Mouse (Mus musculus) heart, postnatal 14 days (tissue): ENCODE data around the gene Cnpy1. TPM values are rescaled to one million over a fixed set of nuclear protein-coding genes. Genes with fewer than 3 reads are reported as not detected.

Experiments used
- DNase-seq, 2 experiments: peaks; one replicate each; pipeline ENCODE4 v3.0.0; 2021 to 2022
- intact Hi-C: fragments of 180-260 bp; cut with DNase I; formaldehyde crosslinking; loops from one replicate; pipeline ENCODE4 v1.15.1; 2025
- total RNA-seq, 2 experiments: library from RNA; stranded (reverse); gene quantifications; 2 replicates each; pipeline ENCODE4 v1.2.3; 2021

Cnpy1 gene
- total RNA-seq, 2 experiments from 2014 or later = not detected

- intact Hi-C loops = no loop called here
- no peak for DNase-seq
Measured at GRCm38 (mm10) chr5:28241423-28241822, 4.2 kb downstream of the Cnpy1 start.

- no peak for DNase-seq
- intact Hi-C loops = no loop called here
Measured at GRCm38 (mm10) chr5:28239829-28240228, 5.8 kb downstream of the Cnpy1 start.

- no peak for DNase-seq
- intact Hi-C loops = no loop called here
Measured at GRCm38 (mm10) chr5:28238876-28239275, 6.7 kb downstream of the Cnpy1 start.

GRCm38 (mm10) chr5:28238152-28238551 is 7.5 kb downstream of the Cnpy1 start:
- DNase-seq = no peak
- intact Hi-C loops = no loop called here

- intact Hi-C loops = no loop called here
- no peak for DNase-seq
Measured at GRCm38 (mm10) chr5:28237715-28238114, 7.9 kb downstream of the Cnpy1 start.

GRCm38 (mm10) chr5:28237055-28237454 is 8.6 kb downstream of the Cnpy1 start:
- intact Hi-C loops = no loop called here
- no peak for DNase-seq

- intact Hi-C loops = no loop called here
- DNase-seq = peak in 1 of 2 experiments; percentile 5
Measured at GRCm38 (mm10) chr5:28236098-28236497, 9.5 kb downstream of the Cnpy1 start.

GRCm38 (mm10) chr5:28232101-28232500 is 13.5 kb downstream of the Cnpy1 start:
- intact Hi-C loops = no loop called here

GRCm38 (mm10) chr5:28219596-28219995 is 26.0 kb downstream of the Cnpy1 start:
- intact Hi-C loops = no loop called here
- no peak for DNase-seq

More at GRCm38 (mm10) chr5:28232101-28232500, 13.5 kb downstream of the Cnpy1 start:
- no peak for DNase-seq

GRCm38 (mm10) chr5:28213441-28213840 is 32.2 kb downstream of the Cnpy1 start:
- intact Hi-C loops = no loop called here
- no peak for DNase-seq

GRCm38 (mm10) chr5:28211651-28212310 is 33.8 kb downstream of the Cnpy1 start:
- DNase-seq = no peak
- intact Hi-C loops = no loop called here

- no peak for DNase-seq
- intact Hi-C loops = no loop called here
Measured at GRCm38 (mm10) chr5:28210591-28211550, 34.7 kb downstream of the Cnpy1 start.

GRCm38 (mm10) chr5:28209549-28210431 is 35.8 kb downstream of the Cnpy1 start:
- intact Hi-C loops = no loop called here
- peak in 1 of 2 experiments; percentile 1 for DNase-seq

- DNase-seq = no peak
- intact Hi-C loops = no loop called here
Measured at GRCm38 (mm10) chr5:28208726-28209520, 36.7 kb downstream of the Cnpy1 start.

- no peak for DNase-seq
- intact Hi-C loops = no loop called here
Measured at GRCm38 (mm10) chr5:28207043-28207442, 38.6 kb downstream of the Cnpy1 start.

GRCm38 (mm10) chr5:28206448-28206847 is 39.2 kb downstream of the Cnpy1 start:
- intact Hi-C loops = no loop called here
- no peak for DNase-seq

GRCm38 (mm10) chr5:28204678-28205077 is 40.9 kb downstream of the Cnpy1 start:
- no peak for DNase-seq
- intact Hi-C loops = no loop called here

GRCm38 (mm10) chr5:28203086-28203485 is 42.5 kb downstream of the Cnpy1 start:
- no peak for DNase-seq
- intact Hi-C loops = no loop called here

GRCm38 (mm10) chr5:28199089-28199873 is 46.3 kb downstream of the Cnpy1 start:
- no peak for DNase-seq
- intact Hi-C loops = no loop called here
